Mouse (Mus musculus) ES-E14 (cell line): Measurements from ENCODE around the gene Galnt6. TPM values are rescaled to one million over a fixed set of nuclear protein-coding genes. Genes with fewer than 3 reads are reported as not detected.

ENCODE experiments used
- DNase-seq: peaks from one replicate; pipeline ENCODE4 v3.0.0-alpha.2; 2013; ENCODE audit warnings: low read depth, low spot score
- H3K27ac ChIP-seq: 2 replicates; pipeline ENCODE4 v1.5.1; 2012; ENCODE audit warnings: low read depth, mild to moderate bottlenecking, low read length, moderate library complexity, mixed read lengths; ENCODE audit not compliant: poor library complexity, insufficient read depth, severe bottlenecking
- H3K36me3 ChIP-seq: 2 replicates; pipeline ENCODE4 v1.6.1; 2012; ENCODE audit warnings: mild to moderate bottlenecking, low read length, moderate library complexity, mixed read lengths; ENCODE audit not compliant: control insufficient read depth, poor library complexity, insufficient read depth, severe bottlenecking
- H3K4me1 ChIP-seq, 2 experiments: fragments of 150-350 bp in 1 of 2; sonication (generic) in 1 of 2; 2 replicates each; pipeline ENCODE4 v1.6.1; 2012; ENCODE audit warnings: low read length in 2 of 2, mild to moderate bottlenecking in 1 of 2, mixed read lengths in 1 of 2; ENCODE audit not compliant: control insufficient read depth in 2 of 2, insufficient read depth in 2 of 2, poor library complexity in 1 of 2
- H3K4me3 ChIP-seq, 2 experiments: fragments of 150-350 bp in 1 of 2; sonication (generic) in 1 of 2; 2 replicates each; pipeline ENCODE4 v1.5.1; 2012; ENCODE audit warnings: low read length in 2 of 2, low read depth in 1 of 2, mild to moderate bottlenecking in 1 of 2, mixed read lengths in 1 of 2; ENCODE audit not compliant: insufficient read depth in 1 of 2, poor library complexity in 1 of 2, severe bottlenecking in 1 of 2
- H3K9ac ChIP-seq: 2 replicates; pipeline ENCODE4 v1.6.1; 2012; ENCODE audit warnings: low read depth, mild to moderate bottlenecking, low read length, mixed read lengths; ENCODE audit not compliant: poor library complexity, insufficient read depth, severe bottlenecking
- H3K9me3 ChIP-seq: fragments of 150-350 bp; sonication (generic); 2 replicates; pipeline ENCODE4 v1.6.1; 2012; ENCODE audit warnings: low read depth, mild to moderate bottlenecking, low read length; ENCODE audit not compliant: control insufficient read depth, insufficient read depth
- CHD2 ChIP-seq: IDR thresholded peaks from 2 replicates; pipeline ENCODE4 v1.6.1; 2014; ENCODE audit warnings: mild to moderate bottlenecking, low read depth, low read length, inconsistent platforms
- HCFC1 ChIP-seq: IDR thresholded peaks from 2 replicates; pipeline ENCODE4 v1.6.1; 2012; ENCODE audit warnings: low read length, inconsistent platforms, borderline replicate concordance; ENCODE audit not compliant: insufficient read depth
- MAFK ChIP-seq: IDR thresholded peaks from 2 replicates; pipeline ENCODE4 v1.6.1; 2014; ENCODE audit warnings: mild to moderate bottlenecking, low read depth, low read length, inconsistent platforms; ENCODE audit not compliant: insufficient read depth
- ZC3H11A ChIP-seq: IDR thresholded peaks from 2 replicates; pipeline ENCODE4 v1.6.1; 2012; ENCODE audit warnings: low read depth, mild to moderate bottlenecking, inconsistent platforms, low read length, borderline replicate concordance
- ZNF384 ChIP-seq: IDR thresholded peaks from 2 replicates; pipeline ENCODE4 v1.6.1; 2012; ENCODE audit warnings: low read depth, low read length, inconsistent platforms
- in situ Hi-C, 2 experiments: fragments of 600-800 bp; cut with MboI; formaldehyde crosslinking; loops; one replicate each; pipeline ENCODE4 v1.15.1; 2025; ENCODE audit warnings: low sequenced_read_pairs in 2 of 2, inconsistent platforms in 1 of 2; ENCODE audit not compliant: unreplicated experiment in 2 of 2
- total RNA-seq: library from RNA; depleted of rRNA; stranded (reverse); fragments of 300-350 nt; gene quantifications from 2 replicates; pipeline ENCODE4 v1.2.3, GENCODE M21; 2012

Galnt6 gene
- total RNA-seq, 1 experiment = 18.2 TPM

DNA sequence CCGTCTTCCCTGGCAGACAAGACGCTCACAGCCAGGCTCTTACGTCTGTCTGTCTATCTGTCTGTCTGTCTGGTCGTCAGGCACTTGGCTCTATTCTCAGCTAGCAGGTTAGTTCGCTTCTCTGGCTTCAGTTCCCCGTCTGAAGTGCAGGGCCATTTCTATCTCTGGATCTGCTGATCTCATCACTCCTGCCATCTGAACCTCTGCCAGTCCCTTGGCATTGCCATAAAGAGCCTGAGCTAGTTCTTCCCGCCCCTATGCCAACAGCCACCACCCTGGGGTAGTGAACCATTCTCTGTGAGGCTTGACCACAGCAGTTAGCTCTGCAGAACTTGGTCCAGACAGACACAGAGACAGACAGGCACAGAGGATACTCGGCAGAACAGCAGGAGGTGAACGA, 68.9 kb downstream of the Galnt6 start:
- no peaks in the 10 kb centered on the region for H3K9me3 ChIP-seq
- no peak overlapping the region for H3K27ac ChIP-seq
- H3K36me3 ChIP-seq = no peaks in the 10 kb centered on the region; the same call in 1 of the 2 replicates
- no peak for TF ChIP-seq ZNF384
- TF ChIP-seq CHD2 = no peak
- no peak for TF ChIP-seq MAFK
- no peak for TF ChIP-seq HCFC1
- TF ChIP-seq ZC3H11A = no peak
- no peak overlapping the region for H3K4me3 ChIP-seq
- H3K9ac ChIP-seq = no peak overlapping the region
- in situ Hi-C loops = no loop called here
- no peak for DNase-seq
- H3K4me1 ChIP-seq = peaks cover 0 to 8% of the 10 kb centered on the region in 2 experiments; a peak in 2 of 4 replicates

DNA sequence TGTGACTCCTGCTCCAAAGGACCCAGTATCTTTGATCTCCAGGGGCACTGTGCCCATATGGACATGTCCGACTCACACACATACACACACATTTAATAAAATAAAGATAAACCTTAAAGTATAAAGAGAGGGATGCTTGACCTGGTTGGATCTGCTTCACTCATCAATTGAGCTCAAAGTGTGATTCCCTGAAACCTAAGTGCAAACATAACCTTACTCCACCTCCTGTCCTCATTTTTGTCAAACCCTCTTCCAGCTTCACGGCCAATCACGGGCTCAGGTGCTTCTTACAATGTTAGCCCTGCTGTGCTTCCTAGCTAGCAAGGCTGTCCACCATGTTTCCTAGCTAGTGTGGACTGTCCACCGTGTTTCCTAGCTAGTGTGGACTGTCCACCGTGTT, 74.0 kb downstream of the Galnt6 start:
- Histone ChIP-seq H3K4me3 (no peak overlapping the region), H3K27ac (no peak overlapping the region), H3K36me3 (no peaks in the 10 kb centered on the region; the same call in 1 of the 2 replicates), H3K9ac (no peak overlapping the region), H3K4me1 (no peaks in the 10 kb centered on the region), H3K9me3 (no peaks in the 10 kb centered on the region)
- no peak for DNase-seq
- in situ Hi-C loops = no loop called here
- no peak for TF ChIP-seq CHD2
- no peak for TF ChIP-seq ZC3H11A

DNA sequence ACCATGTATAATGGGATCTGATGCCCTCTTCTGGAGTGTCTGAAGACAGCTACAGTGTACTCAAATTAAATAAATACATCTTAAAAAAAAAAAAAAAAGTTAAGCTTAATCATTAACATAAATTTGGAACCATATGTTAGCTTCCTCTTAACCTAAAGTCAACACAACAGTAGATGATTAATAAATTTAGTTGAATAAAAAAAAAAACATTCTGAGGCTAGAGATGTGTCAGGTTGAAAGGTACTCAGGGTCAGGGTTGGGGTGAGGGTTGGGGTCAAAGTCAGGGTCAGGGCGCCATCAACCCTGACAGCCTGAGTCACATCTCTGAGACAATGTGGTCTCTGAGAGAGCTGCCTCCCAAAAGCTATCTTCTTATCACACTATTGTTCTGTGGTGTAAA, 74.9 kb downstream of the Galnt6 start:
- DNase-seq = no peak
- H3K36me3 ChIP-seq = no peaks in the 10 kb centered on the region; the same call in 1 of the 2 replicates
- no peak overlapping the region for H3K9ac ChIP-seq
- in situ Hi-C loops = no loop called here
- peaks cover 2% of the 10 kb centered on the region in 2 experiments; a peak in 2 of 4 replicates for H3K4me1 ChIP-seq
- no peak overlapping the region for H3K4me3 ChIP-seq
- TF ChIP-seq ZNF384 = no peak
- TF ChIP-seq MAFK = no peak
- TF ChIP-seq HCFC1 = no peak
- TF ChIP-seq CHD2 = no peak
- TF ChIP-seq ZC3H11A = no peak
- no peaks in the 10 kb centered on the region for H3K9me3 ChIP-seq
- H3K27ac ChIP-seq = no peak overlapping the region

DNA sequence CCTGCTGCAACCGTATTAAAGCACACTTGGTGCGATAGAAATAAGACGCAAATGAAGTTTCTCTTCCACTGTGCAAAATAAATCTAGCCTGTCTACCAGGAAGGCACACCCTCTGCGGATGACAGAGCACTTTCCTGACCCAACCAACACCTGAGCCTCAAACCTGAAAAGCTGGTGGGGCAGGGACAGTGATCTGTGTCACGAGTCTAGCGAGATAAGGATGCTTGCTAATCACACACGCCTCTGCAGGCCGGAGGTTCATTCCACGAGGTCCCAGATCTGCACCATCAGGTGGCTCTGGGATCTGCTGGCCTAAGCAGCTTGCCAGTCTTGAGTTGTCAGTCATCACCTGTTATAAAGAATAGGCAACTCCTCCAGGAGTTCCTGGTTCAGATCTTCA, 77.6 kb downstream of the Galnt6 start:
- no peak overlapping the region for H3K4me3 ChIP-seq
- H3K27ac ChIP-seq = no peak overlapping the region
- TF ChIP-seq MAFK (no peak), CHD2 (no peak), ZC3H11A (no peak), HCFC1 (no peak), ZNF384 (no peak)
- H3K4me1 ChIP-seq = peaks cover 2 to 7% of the 10 kb centered on the region in 2 experiments; a peak in 2 of 4 replicates
- DNase-seq = no peak
- no peaks in the 10 kb centered on the region for H3K9me3 ChIP-seq
- no peaks in the 10 kb centered on the region; the same call in 1 of the 2 replicates for H3K36me3 ChIP-seq
- in situ Hi-C loops = no loop called here
- no peak overlapping the region for H3K9ac ChIP-seq

DNA sequence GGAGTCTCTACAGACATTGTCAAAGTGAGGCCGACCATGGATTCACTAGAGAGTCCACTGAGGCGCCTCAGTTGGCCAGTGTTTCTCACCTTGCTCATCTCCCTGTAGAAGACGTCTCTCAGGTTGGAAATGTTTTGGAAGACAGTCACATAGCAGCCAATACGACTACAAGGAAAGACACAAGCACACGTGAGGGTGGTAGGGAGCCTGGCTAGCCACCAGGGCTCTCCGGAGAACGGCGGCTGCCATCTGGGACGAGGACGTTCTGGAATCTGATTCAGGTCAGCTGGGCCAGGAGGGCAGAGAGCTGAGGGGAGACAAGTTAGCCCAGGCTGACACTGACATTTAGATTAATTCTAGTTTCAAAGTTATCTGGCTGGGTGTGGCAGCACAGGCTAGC, 79.1 kb downstream of the Galnt6 start:
- TF ChIP-seq ZC3H11A = no peak
- TF ChIP-seq CHD2 = no peak
- no peak for TF ChIP-seq MAFK
- TF ChIP-seq ZNF384 = no peak
- TF ChIP-seq HCFC1 = no peak
- in situ Hi-C loops = no loop called here
- Histone ChIP-seq H3K4me3 (no peak overlapping the region), H3K9me3 (no peaks in the 10 kb centered on the region), H3K36me3 (no peaks in the 10 kb centered on the region), H3K9ac (no peak overlapping the region), H3K27ac (no peak overlapping the region), H3K4me1 (peaks cover 2 to 8% of the 10 kb centered on the region in 2 experiments; a peak in 2 of 4 replicates)
- DNase-seq = no peak
